Mouse (Mus musculus) cerebellum, adult 2 months (tissue): ENCODE results near the gene Dop1a. TPM values are rescaled to one million over a fixed set of nuclear protein-coding genes. Genes with fewer than 3 reads are reported as not detected.

ENCODE experiments used
- DNase-seq, 2 experiments: peaks; one replicate each; pipeline ENCODE4 v3.0.0; 2021
- H3K27ac ChIP-seq: fragments of 200-500 bp; 2 replicates; pipeline ENCODE4 v1.5.1; 2012; ENCODE audit warnings: low read length, control low read depth, inconsistent platforms; ENCODE audit not compliant: insufficient read depth
- H3K27me3 ChIP-seq: fragments of 200-500 bp; 2 replicates; pipeline ENCODE4 v1.6.1; 2012; ENCODE audit warnings: inconsistent platforms, mild to moderate bottlenecking, low read length, moderate library complexity; ENCODE audit not compliant: control insufficient read depth, insufficient read depth
- H3K4me1 ChIP-seq: fragments of 200-500 bp; 2 replicates; pipeline ENCODE4 v1.6.1; 2011; ENCODE audit warnings: low read length; ENCODE audit not compliant: control insufficient read depth, insufficient read depth
- H3K4me3 ChIP-seq: fragments of 200-500 bp; replicated peaks from 2 replicates; pipeline ENCODE3; 2011; ENCODE audit warnings: mild to moderate bottlenecking, low read depth, low read length, control low read depth; ENCODE audit not compliant: insufficient read depth
- CTCF ChIP-seq: fragments of 200-500 bp; IDR thresholded peaks from 2 replicates; pipeline ENCODE4 v1.5.1; 2011; ENCODE audit warnings: low read depth, mild to moderate bottlenecking, control low read depth, low read length, moderate library complexity, borderline replicate concordance; ENCODE audit not compliant: insufficient read depth
- POLR2A ChIP-seq: fragments of 200-500 bp; IDR thresholded peaks from 2 replicates; pipeline ENCODE4 v1.6.1; 2011; ENCODE audit warnings: low read length, control low read depth, borderline replicate concordance; ENCODE audit not compliant: insufficient read depth
- WGBS: fragments of 180-500 bp; shearing (Covaris S2); methylation state at CpG from one replicate; pipeline ENCODE4 v1.1.7; 2018; 5-methylcytosine and 5-hydroxymethylcytosine counted together
- polyA plus RNA-seq: library from polyadenylated mRNA; depleted of rRNA; stranded (reverse); fragments of >200 nt; gene quantifications from 2 replicates; pipeline ENCODE4 v1.2.3, GENCODE M21; 2012

Gene Dop1a
- polyA plus RNA-seq, 1 experiment, result 53.1 TPM

GRCm38 (mm10) chr9:86572196-86572595 is 105.2 kb downstream of the Dop1a start:
- Histone ChIP-seq H3K4me3 (peak overlapping the region; percentile 71), H3K27ac (peak overlapping the region; percentile 51), H3K27me3 (no peaks in the 10 kb centered on the region), H3K4me1 (no peaks in the 10 kb centered on the region)
- no peak for TF ChIP-seq POLR2A
- DNase-seq, result peak in 1 of 2 experiments; percentile 59
- 1% methylated on average over 25 of the region's 25 CpGs for WGBS

- Histone ChIP-seq H3K4me1 (no peaks in the 10 kb centered on the region), H3K27me3 (no peaks in the 10 kb centered on the region), H3K4me3 (peak overlapping the region; percentile 71), H3K27ac (no peak overlapping the region)
- TF ChIP-seq CTCF, result peak; percentile 68; the same call in 1 of the 2 replicates
- no peak for TF ChIP-seq POLR2A
- DNase-seq, result peak; percentile 73 to 79
- 7% methylated on average over 13 of the region's 13 CpGs for WGBS
Observed at GRCm38 (mm10) chr9:86572636-86573291, 105.8 kb downstream of the Dop1a start.

- H3K4me3 ChIP-seq, result no peak overlapping the region
- H3K27ac ChIP-seq, result no peak overlapping the region
- no peaks in the 10 kb centered on the region for H3K27me3 ChIP-seq
- no peak for DNase-seq
- WGBS, result 88% methylated on average over 20 of the region's 20 CpGs
- TF ChIP-seq POLR2A (no peak), CTCF (no peak)
- H3K4me1 ChIP-seq, result no peaks in the 10 kb centered on the region
Observed at GRCm38 (mm10) chr9:86573616-86574303, 106.8 kb downstream of the Dop1a start.

- Histone ChIP-seq H3K27ac (no peak overlapping the region), H3K27me3 (no peaks in the 10 kb centered on the region), H3K4me3 (no peak overlapping the region), H3K4me1 (no peaks in the 10 kb centered on the region)
- WGBS, result 94% methylated on average over 6 of the region's 6 CpGs
- no peak for TF ChIP-seq POLR2A
- no peak for TF ChIP-seq CTCF
- DNase-seq, result no peak
Observed at GRCm38 (mm10) chr9:86575178-86575577, 108.2 kb downstream of the Dop1a start.

DNA sequence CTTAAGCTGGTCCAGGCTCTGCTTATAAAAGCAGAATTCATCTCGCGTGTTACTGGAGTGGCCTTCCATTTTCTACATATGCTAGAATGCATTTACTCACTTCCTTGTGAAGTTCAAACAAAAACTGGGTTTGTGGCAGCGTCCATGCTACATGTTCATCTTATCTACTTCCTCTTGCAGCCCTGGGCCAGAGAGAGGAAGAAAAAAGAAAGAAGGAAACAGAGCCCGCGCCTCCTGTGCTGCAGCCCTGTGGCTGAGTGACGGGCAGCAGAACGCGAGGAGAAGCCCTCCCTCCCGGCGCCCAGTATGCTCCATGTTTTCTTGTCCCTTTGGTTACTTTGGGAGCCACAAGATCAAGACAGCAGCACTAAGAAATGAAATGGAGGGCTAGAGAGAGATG is 112.7 kb downstream of the Dop1a start:
- Histone ChIP-seq H3K4me3 (no peak overlapping the region), H3K4me1 (no peaks in the 10 kb centered on the region), H3K27me3 (no peaks in the 10 kb centered on the region), H3K27ac (no peak overlapping the region)
- TF ChIP-seq POLR2A (no peak), CTCF (no peak)
- DNase-seq, result no peak
- 92% methylated on average over 10 of the region's 10 CpGs for WGBS

- TF ChIP-seq POLR2A, result no peak
- TF ChIP-seq CTCF, result peak; percentile 84
- H3K27ac ChIP-seq, result no peak overlapping the region
- no peak overlapping the region for H3K4me3 ChIP-seq
- no peaks in the 10 kb centered on the region for H3K4me1 ChIP-seq
- DNase-seq, result peak; percentile 48 to 70
- H3K27me3 ChIP-seq, result no peaks in the 10 kb centered on the region
- whole genome bisulfite sequencing, result 60% methylated on average over 3 of the region's 3 CpGs
Observed at GRCm38 (mm10) chr9:86583740-86584139, 116.8 kb downstream of the Dop1a start.

- TF ChIP-seq POLR2A (no peak), CTCF (no peak)
- H3K27me3 ChIP-seq, result no peaks in the 10 kb centered on the region
- H3K4me1 ChIP-seq, result no peaks in the 10 kb centered on the region
- 92% methylated on average over 11 of the region's 11 CpGs for WGBS
- H3K4me3 ChIP-seq, result no peak overlapping the region
- no peak overlapping the region for H3K27ac ChIP-seq
- DNase-seq, result no peak
Observed at GRCm38 (mm10) chr9:86587019-86587795, 120.3 kb downstream of the Dop1a start.
